Mouse (Mus musculus) forebrain, postnatal 0 days (tissue): ENCODE measurements at regions not wholly inside any gene's neighbourhood (a gene's known extent, or its start where the extent isn't known, plus 50 kb on each side); places are given as distances from the start of the nearest gene placed in this dataset.

ENCODE experiments used
- ATAC-seq: fragments of 200-750 bp; cut with Nextera tagmentation; 2 replicates; pipeline ENCODE4 v1.8.0; 2017; ENCODE audit warnings: mild to moderate bottlenecking, moderate library complexity
- DNase-seq: peaks from one replicate; pipeline ENCODE4 v3.0.0-alpha.2; 2015
- H3K27ac ChIP-seq: fragments of 300-500 bp; sonication (generic); 2 replicates; pipeline ENCODE4 v1.5.1; 2014; ENCODE audit warnings: low read depth, mild to moderate bottlenecking, antibody characterized with exemption, low read length, moderate library complexity, mixed read lengths
- H3K27me3 ChIP-seq: fragments of 300-500 bp; sonication (generic); 2 replicates; pipeline ENCODE4 v1.6.1; 2014; ENCODE audit warnings: mild to moderate bottlenecking, low read length, mixed read lengths; ENCODE audit not compliant: insufficient read depth
- H3K36me3 ChIP-seq: fragments of 300-500 bp; sonication (generic); 2 replicates; pipeline ENCODE4 v1.6.1; 2014; ENCODE audit warnings: mild to moderate bottlenecking, moderate library complexity; ENCODE audit not compliant: insufficient read depth
- H3K4me1 ChIP-seq: fragments of 300-500 bp; sonication (generic); 2 replicates; pipeline ENCODE4 v1.6.1; 2014; ENCODE audit warnings: antibody characterized with exemption; ENCODE audit not compliant: insufficient read depth
- H3K4me2 ChIP-seq: fragments of 300-500 bp; sonication (generic); 2 replicates; pipeline ENCODE4 v1.6.1; 2014; ENCODE audit warnings: low read depth, mild to moderate bottlenecking, moderate library complexity
- H3K4me3 ChIP-seq: fragments of 300-500 bp; sonication (generic); 2 replicates; pipeline ENCODE4 v1.5.1; 2014; ENCODE audit warnings: low read depth, low read length, mixed read lengths
- H3K9ac ChIP-seq: fragments of 300-500 bp; sonication (generic); 2 replicates; pipeline ENCODE4 v1.6.1; 2014; ENCODE audit warnings: mild to moderate bottlenecking
- H3K9me3 ChIP-seq: fragments of 300-500 bp; sonication (generic); 2 replicates; pipeline ENCODE4 v1.6.1; 2016; ENCODE audit warnings: low read length
- CTCF ChIP-seq: sonication (generic); IDR thresholded peaks from 2 replicates; pipeline ENCODE4 v1.5.1; 2016; ENCODE audit warnings: antibody characterized with exemption, control low read depth, low read depth
- WGBS: fragments of 180-500 bp; shearing (Covaris S2); extraction: QIAGEN DNeasy Blood & Tissue Kit; methylation state at CpG from one replicate; pipeline ENCODE4 v1.1.7; 2014; 5-methylcytosine and 5-hydroxymethylcytosine counted together

DNA sequence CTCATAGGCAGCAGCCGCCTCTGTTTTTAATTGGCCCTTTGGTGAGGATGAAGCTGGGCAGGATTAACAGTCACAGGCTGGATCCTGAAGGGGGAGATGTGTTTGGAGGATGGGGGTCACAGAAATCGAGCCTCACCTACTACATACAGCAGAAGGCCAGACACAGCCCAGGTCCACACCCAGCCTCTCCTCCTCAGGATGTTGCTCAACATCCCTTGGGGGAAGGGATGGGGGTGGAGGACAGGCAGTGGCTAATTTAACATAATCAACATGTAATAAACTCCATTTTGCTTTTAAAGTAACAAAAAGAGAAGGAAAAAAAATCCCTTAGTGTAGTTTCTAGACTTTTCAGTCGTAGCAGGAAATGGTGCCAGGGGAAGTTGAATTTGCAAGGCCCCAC lies 152.0 kb downstream of the Zfp365 start:
- Histone ChIP-seq H3K4me3 (no peak overlapping the region), H3K4me2 (no peak overlapping the region), H3K4me1 (no peaks in the 10 kb centered on the region), H3K27ac (no peak overlapping the region), H3K27me3 (no peaks in the 10 kb centered on the region), H3K9me3 (no peaks in the 10 kb centered on the region), H3K9ac (no peak overlapping the region), H3K36me3 (no peaks in the 10 kb centered on the region)
- DNase-seq (no peak), ATAC-seq (no peak)
- 69% methylated on average over 3 of the region's 3 CpGs for WGBS
- no peak for TF ChIP-seq CTCF

DNA sequence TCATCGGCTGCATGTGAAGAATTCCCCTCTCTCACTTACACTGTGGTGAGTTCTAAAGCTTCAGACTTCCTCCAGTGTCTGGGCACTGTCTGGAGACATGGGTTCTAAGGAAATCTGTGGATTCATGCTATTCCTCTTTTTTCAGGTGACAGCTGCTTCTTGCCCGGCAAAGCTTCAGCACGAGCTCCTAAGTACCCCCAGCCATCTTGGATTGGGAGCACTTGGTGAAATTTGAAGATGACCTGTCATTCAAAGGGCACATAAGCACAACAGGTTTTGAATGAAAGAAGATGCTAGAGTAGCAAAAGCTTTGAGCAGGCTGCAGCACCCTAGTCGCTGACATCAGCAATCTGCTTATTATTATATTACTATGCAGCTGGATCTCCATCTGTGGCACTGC lies 164.3 kb downstream of the Zfp365 start:
- TF ChIP-seq CTCF: no peak
- ATAC-seq (no peak), DNase-seq (no peak)
- 90% methylated on average over 4 of the region's 4 CpGs for WGBS
- Histone ChIP-seq H3K36me3 (no peaks in the 10 kb centered on the region), H3K9me3 (no peaks in the 10 kb centered on the region), H3K27ac (no peak overlapping the region), H3K4me2 (no peak overlapping the region), H3K9ac (no peak overlapping the region), H3K27me3 (no peaks in the 10 kb centered on the region), H3K4me1 (no peaks in the 10 kb centered on the region), H3K4me3 (no peak overlapping the region)

DNA sequence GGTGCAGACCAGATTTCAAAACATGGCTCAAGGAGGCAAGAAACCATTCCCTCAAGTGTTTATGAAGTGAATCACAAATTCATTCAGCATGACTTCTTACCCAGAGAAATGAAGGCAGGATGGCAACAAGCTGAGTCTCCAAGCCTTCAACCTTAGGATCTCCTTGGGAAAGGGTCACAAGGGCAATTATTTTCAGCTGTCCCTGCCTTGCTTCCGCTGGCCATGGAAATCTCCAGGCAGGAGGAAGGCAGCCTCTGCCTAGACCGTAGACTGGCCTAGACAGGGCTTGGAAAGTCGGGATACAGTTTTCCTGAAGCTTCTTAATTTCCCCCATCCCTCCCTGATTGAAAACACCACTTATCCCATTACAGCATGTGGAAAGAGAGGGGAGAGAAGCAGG lies 165.0 kb downstream of the Zfp365 start:
- H3K9me3 ChIP-seq: no peaks in the 10 kb centered on the region
- H3K4me2 ChIP-seq: no peak overlapping the region
- no peaks in the 10 kb centered on the region for H3K27me3 ChIP-seq
- no peaks in the 10 kb centered on the region for H3K4me1 ChIP-seq
- ATAC-seq (no peak), DNase-seq (no peak)
- no peak for TF ChIP-seq CTCF
- no peak overlapping the region for H3K9ac ChIP-seq
- H3K27ac ChIP-seq: no peak overlapping the region
- no peaks in the 10 kb centered on the region for H3K36me3 ChIP-seq
- no peak overlapping the region for H3K4me3 ChIP-seq
- WGBS: 81% methylated on average over 3 of the region's 3 CpGs

DNA sequence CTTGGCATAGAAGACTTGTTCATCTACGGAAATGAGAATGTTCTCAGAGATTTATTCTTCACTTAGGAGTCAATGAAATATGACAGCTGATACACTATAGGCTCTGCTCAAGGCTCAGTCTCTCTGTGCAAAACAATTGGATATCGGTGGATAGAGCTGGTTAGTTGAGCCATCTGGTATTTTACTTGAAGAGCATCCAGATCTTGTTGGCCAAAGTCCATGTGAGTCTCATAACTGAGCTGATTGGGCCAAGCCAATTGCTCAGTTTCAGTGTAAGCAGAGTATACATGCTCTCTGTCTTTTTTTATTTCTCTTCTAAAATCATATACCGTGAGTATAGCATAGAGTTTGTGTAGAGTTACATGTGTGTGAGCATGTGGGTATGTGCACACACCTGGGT lies 166.3 kb downstream of the Zfp365 start:
- no peaks in the 10 kb centered on the region for H3K4me1 ChIP-seq
- H3K27ac ChIP-seq: no peak overlapping the region
- WGBS: 56% methylated on average over 3 of the region's 3 CpGs
- ATAC-seq (peak; percentile 92), DNase-seq (peak; percentile 84)
- H3K9me3 ChIP-seq: no peaks in the 10 kb centered on the region
- no peak overlapping the region for H3K9ac ChIP-seq
- no peak overlapping the region for H3K4me2 ChIP-seq
- no peak for TF ChIP-seq CTCF
- no peaks in the 10 kb centered on the region for H3K36me3 ChIP-seq
- no peaks in the 10 kb centered on the region for H3K27me3 ChIP-seq
- H3K4me3 ChIP-seq: no peak overlapping the region

DNA sequence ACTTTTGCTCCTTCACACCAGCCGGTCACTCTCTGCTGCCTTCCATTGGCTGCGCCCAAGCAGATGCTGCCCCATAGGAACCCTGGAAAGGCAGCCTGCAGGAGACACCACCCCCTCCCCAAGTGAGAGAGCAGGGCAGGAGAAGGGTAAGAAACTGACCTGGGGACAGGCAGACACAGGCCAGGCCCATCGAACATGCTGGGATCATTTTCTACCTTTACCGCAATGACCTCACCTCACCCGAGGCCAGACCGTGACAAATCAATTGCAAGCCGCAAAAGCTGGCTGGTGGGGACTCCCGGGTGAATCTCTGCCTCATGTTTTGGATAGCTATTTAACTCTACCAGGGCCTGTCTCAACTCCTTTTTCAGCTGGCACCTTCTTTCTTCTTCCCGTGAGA lies 168.9 kb downstream of the Zfp365 start:
- H3K27me3 ChIP-seq: no peaks in the 10 kb centered on the region
- TF ChIP-seq CTCF: no peak
- H3K4me2 ChIP-seq: no peak overlapping the region
- no peaks in the 10 kb centered on the region for H3K36me3 ChIP-seq
- no peak for DNase-seq
- H3K9ac ChIP-seq: no peak overlapping the region
- 85% methylated on average over 9 of the region's 9 CpGs for WGBS
- no peak overlapping the region for H3K27ac ChIP-seq
- no peaks in the 10 kb centered on the region for H3K9me3 ChIP-seq
- no peak overlapping the region for H3K4me3 ChIP-seq
- no peaks in the 10 kb centered on the region for H3K4me1 ChIP-seq
- ATAC-seq: no peak

DNA sequence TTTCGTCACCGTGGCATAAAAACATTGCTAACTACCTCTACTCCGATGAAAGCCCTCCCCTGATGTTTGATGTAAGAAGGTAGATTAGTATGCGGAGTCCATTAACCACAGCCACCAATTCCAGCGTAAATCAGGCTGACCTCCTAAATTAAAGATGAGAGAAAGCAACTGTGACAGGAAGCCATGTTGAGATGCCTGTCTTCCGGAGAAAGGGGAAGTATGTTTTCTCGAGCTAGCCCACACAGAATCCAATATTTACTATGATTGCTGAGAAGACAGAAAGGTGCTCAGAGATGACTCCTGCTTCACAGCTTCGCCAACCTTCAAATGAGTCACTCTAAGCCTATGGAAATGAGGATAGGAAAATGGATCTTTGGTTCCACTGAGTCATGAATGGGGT lies 169.6 kb downstream of the Zfp365 start:
- no peaks in the 10 kb centered on the region for H3K36me3 ChIP-seq
- no peak overlapping the region for H3K4me3 ChIP-seq
- no peak overlapping the region for H3K27ac ChIP-seq
- H3K4me2 ChIP-seq: no peak overlapping the region
- WGBS: 80% methylated on average over 8 of the region's 8 CpGs
- H3K9me3 ChIP-seq: no peaks in the 10 kb centered on the region
- no peak for TF ChIP-seq CTCF
- no peak for ATAC-seq
- DNase-seq: no peak
- H3K9ac ChIP-seq: no peak overlapping the region
- no peaks in the 10 kb centered on the region for H3K27me3 ChIP-seq
- no peaks in the 10 kb centered on the region for H3K4me1 ChIP-seq

DNA sequence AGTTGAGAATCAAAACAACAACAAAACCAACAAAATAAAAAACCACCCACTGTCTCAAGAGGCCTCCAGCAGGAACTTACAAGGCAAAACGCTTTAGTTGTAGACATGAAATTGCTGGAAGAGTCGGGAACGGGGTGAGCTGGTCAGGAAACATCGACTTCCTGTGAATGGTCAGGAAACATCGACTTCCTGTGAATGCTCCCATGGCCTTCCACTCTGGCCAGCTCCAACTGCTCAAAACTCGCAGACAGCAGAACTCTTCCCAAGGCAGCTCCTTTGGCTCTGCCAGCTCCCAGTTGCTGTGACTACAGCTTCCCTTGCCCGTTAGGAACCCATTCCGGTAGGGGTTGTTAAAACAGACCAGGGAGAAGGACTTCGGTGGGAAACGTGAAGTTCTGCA lies 170.2 kb downstream of the Zfp365 start:
- no peak overlapping the region for H3K9ac ChIP-seq
- no peak overlapping the region for H3K4me2 ChIP-seq
- no peaks in the 10 kb centered on the region for H3K36me3 ChIP-seq
- DNase-seq: no peak
- H3K4me3 ChIP-seq: no peak overlapping the region
- no peak overlapping the region for H3K27ac ChIP-seq
- no peak for ATAC-seq
- no peaks in the 10 kb centered on the region for H3K4me1 ChIP-seq
- WGBS: 83% methylated on average over 10 of the region's 10 CpGs
- no peaks in the 10 kb centered on the region for H3K27me3 ChIP-seq
- no peaks in the 10 kb centered on the region for H3K9me3 ChIP-seq
- no peak for TF ChIP-seq CTCF

DNA sequence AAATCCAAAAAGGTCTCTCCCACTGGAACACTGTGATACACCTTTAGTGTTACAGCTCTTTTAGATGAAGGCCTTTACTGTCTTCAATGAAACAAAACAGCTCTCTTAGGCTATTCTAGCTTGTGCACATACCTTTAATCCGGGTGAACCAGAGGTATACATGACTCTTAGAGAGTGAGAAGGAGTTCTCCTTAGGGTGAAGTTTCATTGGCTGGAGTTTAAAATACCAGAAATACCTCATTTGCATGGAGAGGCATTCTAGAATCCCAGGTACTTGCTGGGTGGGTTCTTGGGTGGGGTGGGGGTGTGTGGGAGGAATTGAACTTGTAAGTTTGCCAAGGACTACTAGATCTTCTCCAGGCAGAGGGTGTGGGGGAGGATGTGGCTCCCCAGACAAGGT lies 173.3 kb downstream of the Zfp365 start:
- ATAC-seq (no peak), DNase-seq (no peak)
- Histone ChIP-seq H3K36me3 (no peaks in the 10 kb centered on the region), H3K27me3 (no peaks in the 10 kb centered on the region), H3K9me3 (no peaks in the 10 kb centered on the region), H3K27ac (no peak overlapping the region), H3K4me2 (no peak overlapping the region), H3K4me1 (no peaks in the 10 kb centered on the region), H3K9ac (no peak overlapping the region), H3K4me3 (no peak overlapping the region)
- 66% methylated on average over 1 of the region's 1 CpGs for WGBS
- TF ChIP-seq CTCF: no peak
